Mouse (Mus musculus) heart, postnatal 4 days (tissue): ENCODE measurements around the gene Hivep3. TPM values are rescaled to one million over a fixed set of nuclear protein-coding genes. Genes with fewer than 3 reads are reported as not detected.

Source experiments
- DNase-seq: peaks from one replicate; pipeline ENCODE4 v3.0.0; 2021
- total RNA-seq, 2 experiments: library from RNA; stranded (reverse); gene quantifications; 2 replicates each; pipeline ENCODE4 v1.2.3; 2021

Gene Hivep3
- total RNA-seq, 2 experiments from 2014 or later: 6.2 to 7.1 TPM

- DNase-seq: no peak
Measured at GRCm38 (mm10) chr4:120107787-120108186, 374.2 kb downstream of the Hivep3 start.

- DNase-seq: no peak
Measured at GRCm38 (mm10) chr4:120115516-120115915, 381.9 kb downstream of the Hivep3 start.

GRCm38 (mm10) chr4:120116312-120116711 is 382.7 kb downstream of the Hivep3 start:
- DNase-seq: no peak

- peak; percentile 85 for DNase-seq
Measured at GRCm38 (mm10) chr4:120120276-120120675, 386.7 kb downstream of the Hivep3 start.

- DNase-seq: no peak
Measured at GRCm38 (mm10) chr4:120124656-120125055, 391.1 kb downstream of the Hivep3 start.

- peak; percentile 74 for DNase-seq
Measured at GRCm38 (mm10) chr4:120126047-120126446, 392.5 kb downstream of the Hivep3 start.

GRCm38 (mm10) chr4:120127333-120127732 is 393.7 kb downstream of the Hivep3 start:
- no peak for DNase-seq

- peak; percentile 76 for DNase-seq
Measured at GRCm38 (mm10) chr4:120128033-120128432, 394.4 kb downstream of the Hivep3 start.

GRCm38 (mm10) chr4:120129233-120129885 is 395.8 kb downstream of the Hivep3 start:
- DNase-seq: peak; percentile 73

- no peak for DNase-seq
Measured at GRCm38 (mm10) chr4:120130926-120131325, 397.3 kb downstream of the Hivep3 start.

GRCm38 (mm10) chr4:120131441-120132220 is 398.0 kb downstream of the Hivep3 start:
- DNase-seq: peak; percentile 97

- DNase-seq: no peak
Measured at GRCm38 (mm10) chr4:120134223-120134622, 400.6 kb downstream of the Hivep3 start.

GRCm38 (mm10) chr4:120141810-120142209 is 408.2 kb downstream of the Hivep3 start:
- DNase-seq: no peak

- no peak for DNase-seq
Measured at GRCm38 (mm10) chr4:120142905-120143304, 409.3 kb downstream of the Hivep3 start.

- peak; percentile 69 for DNase-seq
Measured at GRCm38 (mm10) chr4:120144343-120144742, 410.8 kb downstream of the Hivep3 start.

- peak; percentile 70 for DNase-seq
Measured at GRCm38 (mm10) chr4:120145931-120146330, 412.3 kb downstream of the Hivep3 start.

GRCm38 (mm10) chr4:120148291-120149141 is 414.9 kb downstream of the Hivep3 start:
- DNase-seq: peak; percentile 93

- DNase-seq: no peak
Measured at GRCm38 (mm10) chr4:120149142-120149524, 415.5 kb downstream of the Hivep3 start.

GRCm38 (mm10) chr4:120150345-120150920 is 416.8 kb downstream of the Hivep3 start:
- no peak for DNase-seq

- no peak for DNase-seq
Measured at GRCm38 (mm10) chr4:120151906-120152305, 418.3 kb downstream of the Hivep3 start.

GRCm38 (mm10) chr4:120152648-120153047 is 419.1 kb downstream of the Hivep3 start:
- DNase-seq: no peak

GRCm38 (mm10) chr4:120153736-120154135 is 420.2 kb downstream of the Hivep3 start:
- DNase-seq: no peak
